Mouse (Mus musculus) c-Kit-negative CD71-positive TER-119-positive erythroid progenitor cells, embryonic 14.5 days (primary cell): ENCODE results near the gene Rap2c.

Source experiments
- DNase-seq: peaks from one replicate; pipeline ENCODE4 v3.0.0-alpha.2; 2013; ENCODE audit warnings: low read depth, low spot score

Gene Rap2c

DNA sequence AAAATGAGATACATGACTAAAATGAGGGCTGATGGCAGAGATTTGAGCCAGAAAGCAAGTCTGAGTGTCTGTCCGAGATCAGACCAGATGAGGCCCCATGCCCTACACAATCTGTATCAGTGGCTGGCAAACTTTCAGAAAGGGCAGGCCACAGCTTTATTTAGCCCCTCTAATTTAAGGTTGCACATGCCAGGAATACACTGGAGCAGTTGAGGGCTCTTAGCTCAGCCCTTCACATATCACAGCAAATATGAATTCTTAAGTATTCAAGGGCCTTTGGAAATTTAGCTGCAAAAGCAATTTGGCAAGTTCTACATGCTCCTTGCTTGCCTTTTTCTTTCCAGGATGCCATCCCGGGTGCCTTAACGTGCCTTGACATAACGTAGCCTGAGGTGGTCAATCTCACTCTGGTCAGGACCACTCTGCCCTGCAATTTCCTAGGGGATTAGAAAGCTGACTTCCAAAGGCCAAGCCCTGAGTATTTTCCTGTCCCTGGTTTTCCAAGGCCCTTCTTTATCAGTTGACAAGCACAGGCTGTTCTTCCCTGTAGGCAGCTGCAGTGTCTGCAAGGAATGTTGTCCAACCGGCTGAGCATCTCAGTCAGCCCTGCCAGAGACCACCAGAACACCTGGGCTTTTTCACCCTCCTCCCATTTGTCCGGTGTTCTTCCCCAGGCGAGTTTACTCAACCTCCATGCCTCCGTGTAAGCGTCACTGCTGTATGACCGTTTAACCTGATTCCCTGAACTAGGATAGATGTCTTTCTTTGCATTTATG, 49.5 kb downstream of the Rap2c start:
- DNase-seq, result no peak

GRCm38 (mm10) chrX:50965157-50965556, 52.7 kb downstream of the Rap2c start:
- no peak for DNase-seq

GRCm38 (mm10) chrX:50962955-50963354, 54.9 kb downstream of the Rap2c start:
- DNase-seq, result no peak
